Mouse (Mus musculus): ENCODE measurements around the gene Rgl2. TPM values are rescaled to one million over a fixed set of nuclear protein-coding genes. Genes with fewer than 3 reads are reported as not detected.
"Not testable (repeated sequence)": the region's sequence is repeated elsewhere in the genome, so short reads cannot be mapped to it uniquely, and the experiment has no call there.

Rgl2 gene
- polyA plus RNA-seq, 1 experiment from 2014 or later: 52.7 TPM

DNA sequence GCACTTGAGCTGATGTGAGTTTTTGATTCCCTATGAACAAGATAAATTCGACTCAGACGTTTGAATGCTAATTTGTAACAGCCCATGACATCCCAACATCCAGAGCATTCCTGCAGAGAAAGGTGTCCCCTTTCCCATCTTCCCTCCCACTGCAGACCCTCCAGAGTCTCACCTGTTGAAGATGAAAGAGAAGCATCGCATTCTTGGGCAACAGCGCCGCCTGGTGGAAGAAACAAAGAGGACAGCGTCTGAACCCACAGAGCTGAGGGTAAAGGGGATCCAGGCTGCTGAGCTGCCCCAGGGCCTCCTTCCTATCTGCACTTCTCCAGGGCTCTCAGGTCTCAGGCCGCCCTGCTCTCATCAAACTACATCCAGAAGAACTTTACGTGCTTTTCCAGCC lies 52.8 kb downstream of the Rgl2 start:
- Histone ChIP-seq H3K4me2 (ENCODE audit: low read length) (peak overlapping the region; percentile 59), H3K27me3 (replicated peaks; ENCODE audit: control insufficient read depth, insufficient read depth, low read length) (peaks cover 24% of the 10 kb centered on the region), H3K4me3 (ENCODE audit: low read length) (peak overlapping the region; percentile 53)
- H3K36me3 ChIP-seq (ENCODE audit: control insufficient read depth, insufficient read depth, low read length); ATAC-seq; H3K9ac ChIP-seq (ENCODE audit: low read depth, low read length); H3K27ac ChIP-seq (ENCODE audit: low read depth, low read length); H3K9me3 ChIP-seq (ENCODE audit: control insufficient read depth, low read length); H3K4me1 ChIP-seq (ENCODE audit: control insufficient read depth, insufficient read depth, low read depth, low read length): not testable (repeated sequence)
- WGBS: 8% methylated on average over 8 of the region's 8 CpGs

Small RNAs within 50 kb of the gene (microRNA-seq; reads per million reads assigned to microRNA genes)
- gene Gm27740: not detected

Other genes starting within 250 kb of the Rgl2 start
- 161 and 194 TPM in 2 replicates for gene Hnrnpm, start 242.7 kb upstream of the Rgl2 start, polyA plus RNA-seq (2015; fragmentation: Nextera tagmentation; extraction: Ambion mirVana)
- gene March2, start 210.9 kb upstream of the Rgl2 start, polyA plus RNA-seq (2015; fragmentation: Nextera tagmentation; extraction: Ambion mirVana): 82.2 and 84.1 TPM in 2 replicates
- gene Rab11b, start 169.0 kb upstream of the Rgl2 start, polyA plus RNA-seq (2015; fragmentation: Nextera tagmentation; extraction: Ambion mirVana): 481 and 517 TPM in 2 replicates
- gene Angptl4, start 147.7 kb upstream of the Rgl2 start, polyA plus RNA-seq (2015; fragmentation: Nextera tagmentation; extraction: Ambion mirVana): 26.6 and 29.0 TPM in 2 replicates
- gene Kank3, start 119.0 kb upstream of the Rgl2 start, polyA plus RNA-seq (2015; fragmentation: Nextera tagmentation; extraction: Ambion mirVana): 45.8 and 46.6 TPM in 2 replicates
- 392 and 410 TPM in 2 replicates for gene Rps28, start 105.0 kb upstream of the Rgl2 start, polyA plus RNA-seq (2015; fragmentation: Nextera tagmentation; extraction: Ambion mirVana)
- 464 and 517 TPM in 2 replicates for gene Ndufa7, start 105.0 kb upstream of the Rgl2 start, polyA plus RNA-seq (2015; fragmentation: Nextera tagmentation; extraction: Ambion mirVana)
- 55.7 and 59.8 TPM in 2 replicates for gene Cd320, start 86.5 kb upstream of the Rgl2 start, polyA plus RNA-seq (2015; fragmentation: Nextera tagmentation; extraction: Ambion mirVana)
- gene Gm7029, start 55.7 kb upstream of the Rgl2 start, polyA plus RNA-seq (2015; fragmentation: Nextera tagmentation; extraction: Ambion mirVana): not detected in 2 replicates
- gene Kifc1, start 38.9 kb upstream of the Rgl2 start, polyA plus RNA-seq (2015; fragmentation: Nextera tagmentation; extraction: Ambion mirVana): 2.5 and 2.6 TPM in 2 replicates
- 0.20 and 0.46 TPM in 2 replicates for gene Platr17, start 24.4 kb upstream of the Rgl2 start, polyA plus RNA-seq (2015; fragmentation: Nextera tagmentation; extraction: Ambion mirVana)
- gene Daxx, start 20.1 kb upstream of the Rgl2 start, polyA plus RNA-seq (2015; fragmentation: Nextera tagmentation; extraction: Ambion mirVana): 52.0 and 53.7 TPM in 2 replicates
- 29.2 and 32.6 TPM in 2 replicates for gene Tapbp, start 13.6 kb upstream of the Rgl2 start, polyA plus RNA-seq (2015; fragmentation: Nextera tagmentation; extraction: Ambion mirVana)
- 16.2 and 17.2 TPM in 2 replicates for gene Zbtb22, start 13.6 kb upstream of the Rgl2 start, polyA plus RNA-seq (2015; fragmentation: Nextera tagmentation; extraction: Ambion mirVana)
- gene Pfdn6, start 10.8 kb downstream of the Rgl2 start, polyA plus RNA-seq (2015; fragmentation: Nextera tagmentation; extraction: Ambion mirVana): 183 and 189 TPM in 2 replicates
- 20.7 and 23.5 TPM in 2 replicates for gene Wdr46, start 11.1 kb downstream of the Rgl2 start, polyA plus RNA-seq (2015; fragmentation: Nextera tagmentation; extraction: Ambion mirVana)
- 13.3 and 16.1 TPM in 2 replicates for gene B3galt4, start 21.9 kb downstream of the Rgl2 start, polyA plus RNA-seq (2015; fragmentation: Nextera tagmentation; extraction: Ambion mirVana)
- gene Vps52, start 26.3 kb downstream of the Rgl2 start, polyA plus RNA-seq (2015; fragmentation: Nextera tagmentation; extraction: Ambion mirVana): 75.4 and 80.7 TPM in 2 replicates
- gene Rps18, start 26.5 kb downstream of the Rgl2 start, polyA plus RNA-seq (2015; fragmentation: Nextera tagmentation; extraction: Ambion mirVana): 695 and 697 TPM in 2 replicates
- gene H2-K1, start 70.8 kb downstream of the Rgl2 start, polyA plus RNA-seq (2015; fragmentation: Nextera tagmentation; extraction: Ambion mirVana): 16.6 and 18.8 TPM in 2 replicates
- 17.3 and 18.5 TPM in 2 replicates for gene Ring1, start 95.1 kb downstream of the Rgl2 start, polyA plus RNA-seq (2015; fragmentation: Nextera tagmentation; extraction: Ambion mirVana)
- 69.5 and 74.1 TPM in 2 replicates for gene H2-Ke6, start 98.5 kb downstream of the Rgl2 start, polyA plus RNA-seq (2015; fragmentation: Nextera tagmentation; extraction: Ambion mirVana)
- 180 and 186 TPM in 2 replicates for gene Slc39a7, start 102.1 kb downstream of the Rgl2 start, polyA plus RNA-seq (2015; fragmentation: Nextera tagmentation; extraction: Ambion mirVana)
- gene Rxrb, start 102.3 kb downstream of the Rgl2 start, polyA plus RNA-seq (2015; fragmentation: Nextera tagmentation; extraction: Ambion mirVana): 53.3 and 54.1 TPM in 2 replicates
- 4.7 and 6.7 TPM in 2 replicates for gene Col11a2, start 109.9 kb downstream of the Rgl2 start, polyA plus RNA-seq (2015; fragmentation: Nextera tagmentation; extraction: Ambion mirVana)
- 0.14 TPM in 1 of 2 replicates, not detected in the other for gene H2-Oa, start 162.8 kb downstream of the Rgl2 start, polyA plus RNA-seq (2015; fragmentation: Nextera tagmentation; extraction: Ambion mirVana)
- gene H2-DMa, start 190.0 kb downstream of the Rgl2 start, polyA plus RNA-seq (2015; fragmentation: Nextera tagmentation; extraction: Ambion mirVana): 20.5 and 20.9 TPM in 2 replicates
- gene Brd2, start 193.1 kb downstream of the Rgl2 start, polyA plus RNA-seq (2015; fragmentation: Nextera tagmentation; extraction: Ambion mirVana): 98.5 and 123 TPM in 2 replicates
- 0.25 and 0.28 TPM in 2 replicates for gene H2-DMb2, start 213.8 kb downstream of the Rgl2 start, polyA plus RNA-seq (2015; fragmentation: Nextera tagmentation; extraction: Ambion mirVana)
- 0.68 and 1.5 TPM in 2 replicates for gene H2-DMb1, start 223.5 kb downstream of the Rgl2 start, polyA plus RNA-seq (2015; fragmentation: Nextera tagmentation; extraction: Ambion mirVana)